ENCODE assay signal across 8 mouse cellular contexts in the genomic region with DNA sequence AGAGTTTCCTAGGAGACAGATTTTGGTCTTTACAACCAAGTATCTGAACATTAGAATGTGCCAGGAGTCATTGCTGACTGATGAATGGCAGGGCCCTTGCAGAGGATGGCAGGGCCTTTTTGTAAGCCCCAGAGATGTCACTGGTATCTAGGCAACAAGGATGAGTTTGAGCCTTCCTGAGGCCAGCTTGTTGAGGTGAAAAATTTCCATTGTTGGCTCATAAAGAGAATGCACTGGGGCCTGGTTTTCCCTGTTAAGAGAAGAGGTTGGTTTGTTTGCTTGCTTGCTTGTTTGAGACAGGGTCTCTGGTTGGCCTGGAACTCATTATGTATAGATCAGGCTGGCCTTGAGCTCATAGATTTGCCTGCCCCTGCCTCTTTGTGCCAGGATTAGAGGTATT. TPM values are rescaled to one million over a fixed set of nuclear protein-coding genes. Genes with fewer than 3 reads are reported as not detected.
DNase-seq lines count a peak whose midpoint lies in the region; ATAC-seq and TF ChIP-seq lines count a peak whose summit lies in the region.
"Had no signal": no experiment of that assay in that cellular context is flagged by ENCODE, and none has a peak within 500 bp of the region (broad histone marks: within the 10 kb centered on the region; RNA-seq: fewer than 3 reads in every experiment).

No protein-coding gene starts in this region.

- no peak for TF ChIP-seq EP300 in liver, embryonic 14.5 days (IDR thresholded peaks at IDR 0.05; ENCODE audit: low read depth)

- peak overlapping the region; percentile 91; the same call in 1 of the 2 replicates for H3K9ac ChIP-seq in lung, embryonic 15.5 days
- peak overlapping the region; percentile 97 for H3K9ac ChIP-seq in forebrain, embryonic 13.5 days
- no peak overlapping the region; the same call in 1 of the 2 replicates for H3K9ac ChIP-seq in liver, embryonic 14.5 days (replicated peaks)
- H3K9ac ChIP-seq in stomach, embryonic 16.5 days (ENCODE audit: low read length), result 0 out of 2 replicates have a peak overlapping the region, but pooled peaks have one; percentile 20

- no peaks in the 10 kb centered on the region for H3K9me3 ChIP-seq in lung, embryonic 15.5 days
- no peaks in the 10 kb centered on the region for H3K9me3 ChIP-seq in forebrain, embryonic 13.5 days (replicated peaks)
- no peaks in the 10 kb centered on the region for H3K9me3 ChIP-seq in liver, embryonic 14.5 days (ENCODE audit: control insufficient read depth, low read length)
- H3K9me3 ChIP-seq in stomach, embryonic 16.5 days (replicated peaks; ENCODE audit: control insufficient read depth, low read length), result no peaks in the 10 kb centered on the region

- no peak for DNase-seq in lung, postnatal 36 days
- DNase-seq in liver, embryonic 14.5 days (ENCODE audit: low read depth in 3 of 3, low spot score in 3 of 3), result no peak
- no peak for DNase-seq in urinary bladder, postnatal 36 days (ENCODE audit: low spot score in 2 of 2)
- no peak for DNase-seq in gastrocnemius, adult 8-10 months (ENCODE audit: low spot score in 2 of 2)
- DNase-seq: kidney, adult 18-20 months had no signal

- H3K4me3 ChIP-seq in lung, embryonic 15.5 days, result peak overlapping the region; percentile 77
- peak overlapping the region; percentile 91 for H3K4me3 ChIP-seq in forebrain, embryonic 13.5 days
- H3K4me3 ChIP-seq in liver, embryonic 14.5 days (ENCODE audit: insufficient read depth in 1 of 2, low read depth in 2 of 2, low read length in 2 of 2), result peak overlapping the region; percentile 14 to 96; a peak in 3 of 4 replicates
- peak overlapping the region; percentile 95 for H3K4me3 ChIP-seq in stomach, embryonic 16.5 days (replicated peaks; ENCODE audit: low read length)

- no peak for TF ChIP-seq CTCF in liver, embryonic 14.5 days (IDR thresholded peaks at IDR 0.05; ENCODE audit: low read depth)

- peak overlapping the region; percentile 59 for H3K4me2 ChIP-seq in lung, embryonic 15.5 days
- H3K4me2 ChIP-seq in forebrain, embryonic 13.5 days, result peak overlapping the region; percentile 86
- H3K4me2 ChIP-seq in liver, embryonic 14.5 days (ENCODE audit: low read depth), result peak overlapping the region; percentile 66
- peak overlapping the region; percentile 87 for H3K4me2 ChIP-seq in stomach, embryonic 16.5 days (ENCODE audit: low read depth, low read length)

- no peak for ATAC-seq in lung, embryonic 15.5 days (ENCODE audit: borderline replicate concordance, extremely low read depth, low FRiP score, low TSS enrichment)
- ATAC-seq in forebrain, embryonic 13.5 days, result no peak
- ATAC-seq in liver, embryonic 14.5 days (ENCODE audit: insufficient read depth), result no peak
- no peak for ATAC-seq in stomach, embryonic 16.5 days (ENCODE audit: insufficient read depth, low FRiP score)

- H3K27ac ChIP-seq in lung, embryonic 15.5 days, result no peak overlapping the region
- peak overlapping the region; percentile 51; the same call in 1 of the 2 replicates for H3K27ac ChIP-seq in forebrain, embryonic 13.5 days
- no peak overlapping the region for H3K27ac ChIP-seq in liver, embryonic 14.5 days
- no peak overlapping the region for H3K27ac ChIP-seq in stomach, embryonic 16.5 days (ENCODE audit: low read length)

- no peaks in the 10 kb centered on the region; the same call in 1 of the 2 replicates for H3K36me3 ChIP-seq in lung, embryonic 15.5 days
- H3K36me3 ChIP-seq in forebrain, embryonic 13.5 days (ENCODE audit: poor library complexity, severe bottlenecking), result peaks cover 5% of the 10 kb centered on the region; the same call in 1 of the 2 replicates
- H3K36me3 ChIP-seq in liver, embryonic 14.5 days (replicated peaks; ENCODE audit: control insufficient read depth, insufficient read depth, low read depth), result peaks cover 4% of the 10 kb centered on the region
- no peaks in the 10 kb centered on the region for H3K36me3 ChIP-seq in stomach, embryonic 16.5 days (ENCODE audit: control insufficient read depth, insufficient read depth, low read length)

- H3K27me3 ChIP-seq in lung, embryonic 15.5 days, result no peaks in the 10 kb centered on the region
- H3K27me3 ChIP-seq in forebrain, embryonic 13.5 days, result no peaks in the 10 kb centered on the region
- H3K27me3 ChIP-seq in liver, embryonic 14.5 days (ENCODE audit: control insufficient read depth, insufficient read depth, low read length), result no peaks in the 10 kb centered on the region; the same call in 1 of the 2 replicates
- no peaks in the 10 kb centered on the region for H3K27me3 ChIP-seq in stomach, embryonic 16.5 days (ENCODE audit: control insufficient read depth, insufficient read depth, low read length)

- H3K4me1 ChIP-seq in lung, embryonic 15.5 days, result peaks cover 62% of the 10 kb centered on the region
- H3K4me1 ChIP-seq in forebrain, embryonic 13.5 days, result peaks cover 59% of the 10 kb centered on the region
- H3K4me1 ChIP-seq in liver, embryonic 14.5 days (replicated peaks; ENCODE audit: control insufficient read depth in 2 of 2, insufficient read depth in 2 of 2, low read length in 1 of 2), result peaks cover 10 to 24% of the 10 kb centered on the region in 2 experiments
- peaks cover 29% of the 10 kb centered on the region for H3K4me1 ChIP-seq in stomach, embryonic 16.5 days (ENCODE audit: control insufficient read depth, insufficient read depth, low read length)

RNA-seq across cellular contexts. Expression of a gene that starts 1.8 kb away (rescaled TPM):
- 72.5 and 74.7 TPM in 2 replicates for polyA plus RNA-seq in lung, embryonic 15.5 days (2015; fragmentation: Nextera tagmentation; extraction: Ambion mirVana)
- polyA plus RNA-seq in forebrain, embryonic 13.5 days (2015; fragmentation: Nextera tagmentation; extraction: Ambion mirVana), result 153 and 172 TPM in 2 replicates
- 27.7 and 29.2 TPM in 2 replicates for polyA plus RNA-seq in liver, embryonic 14.5 days (2012; rRNA removed)
- polyA plus RNA-seq in liver, embryonic 14.5 days (2014; fragmentation: Nextera tagmentation; extraction: Ambion mirVana), result 10.4 and 11.7 TPM in 2 replicates
- 64.8 and 65.3 TPM in 2 replicates for polyA plus RNA-seq in stomach, embryonic 16.5 days (2015; fragmentation: Nextera tagmentation; extraction: Ambion mirVana)
- 10 to 100 TPM; 12.0 to 15.8 (median 14.2) TPM for total RNA-seq in gastrocnemius, adult 8-10 months (2022)

RNA-seq across cellular contexts. Expression of a gene that starts 22.8 kb away (rescaled TPM):
- polyA plus RNA-seq in lung, embryonic 15.5 days (2015; fragmentation: Nextera tagmentation; extraction: Ambion mirVana), result 15.3 and 16.6 TPM in 2 replicates
- 15.2 and 17.6 TPM in 2 replicates for polyA plus RNA-seq in forebrain, embryonic 13.5 days (2015; fragmentation: Nextera tagmentation; extraction: Ambion mirVana)
- 3.4 and 4.0 TPM in 2 replicates for polyA plus RNA-seq in liver, embryonic 14.5 days (2012; rRNA removed)
- 3.2 TPM in 2 replicates for polyA plus RNA-seq in liver, embryonic 14.5 days (2014; fragmentation: Nextera tagmentation; extraction: Ambion mirVana)
- 13.7 and 14.2 TPM in 2 replicates for polyA plus RNA-seq in stomach, embryonic 16.5 days (2015; fragmentation: Nextera tagmentation; extraction: Ambion mirVana)
- 1 to 10 TPM; 3.6 to 4.9 (median 4.2) TPM for total RNA-seq in gastrocnemius, adult 8-10 months (2022)

RNA-seq across cellular contexts. Expression of a gene that starts 40.7 kb away (rescaled TPM):
- 0.14 and 0.15 TPM in 2 replicates for polyA plus RNA-seq in lung, embryonic 15.5 days (2015; fragmentation: Nextera tagmentation; extraction: Ambion mirVana)
- polyA plus RNA-seq in forebrain, embryonic 13.5 days (2015; fragmentation: Nextera tagmentation; extraction: Ambion mirVana), result 13.3 and 14.4 TPM in 2 replicates
- polyA plus RNA-seq in liver, embryonic 14.5 days (2012; rRNA removed), result 0.19 and 0.27 TPM in 2 replicates
- polyA plus RNA-seq in liver, embryonic 14.5 days (2014; fragmentation: Nextera tagmentation; extraction: Ambion mirVana), result 0.01 and 0.06 TPM in 2 replicates
- 0.74 and 1.0 TPM in 2 replicates for polyA plus RNA-seq in stomach, embryonic 16.5 days (2015; fragmentation: Nextera tagmentation; extraction: Ambion mirVana)
- total RNA-seq in gastrocnemius, adult 8-10 months (2022), result under 1 TPM in 1 of 4 experiments, not detected in 3; 0.05 TPM
